Mouse (Mus musculus) ovary, postnatal 36 days (tissue): ENCODE measurements around the gene Dnah6.

Source experiments
- DNase-seq: peaks from one replicate; pipeline ENCODE4 v3.0.0; 2022; ENCODE audit warnings: low spot score, mixed read lengths

Gene Dnah6

DNA sequence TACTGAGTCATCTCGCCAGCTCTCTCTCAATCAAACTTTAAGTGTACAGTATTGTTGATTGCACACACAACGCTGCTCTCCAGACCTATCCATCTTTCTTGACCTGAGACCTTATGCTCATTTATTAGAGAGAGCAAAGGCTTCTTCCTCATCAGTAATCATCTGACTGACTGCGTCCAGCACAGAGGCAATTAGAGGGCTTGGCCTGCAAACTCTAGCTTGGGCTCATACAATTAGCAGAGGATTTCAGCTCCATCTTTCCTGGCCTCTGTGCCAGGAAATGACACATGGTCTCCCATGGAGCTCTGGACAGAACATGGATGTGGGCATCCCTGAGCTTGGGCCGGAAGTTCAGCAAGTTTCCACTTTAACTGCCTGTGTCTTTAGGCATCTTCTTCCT is 193.6 kb downstream of the Dnah6 start:
- DNase-seq: no peak

DNA sequence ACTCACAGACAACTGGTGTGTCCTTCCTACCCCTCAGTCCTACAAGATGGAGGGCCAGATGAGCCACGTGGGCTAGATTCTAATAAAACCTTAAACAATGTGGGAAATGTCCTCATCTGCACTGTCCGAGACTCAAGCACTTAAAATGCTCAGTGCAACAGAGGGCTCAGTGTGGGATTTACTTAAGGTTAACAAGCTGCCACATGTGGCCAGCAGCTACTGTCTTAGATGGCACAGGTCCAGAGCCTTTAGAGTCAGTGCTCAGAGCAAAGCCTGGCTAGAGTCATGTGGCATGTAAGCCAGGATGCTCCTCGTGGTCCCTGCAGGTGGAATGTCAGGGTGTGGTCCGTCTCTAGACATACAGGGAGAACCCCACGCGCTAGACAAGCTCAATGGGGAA is 194.6 kb downstream of the Dnah6 start:
- DNase-seq: no peak

DNA sequence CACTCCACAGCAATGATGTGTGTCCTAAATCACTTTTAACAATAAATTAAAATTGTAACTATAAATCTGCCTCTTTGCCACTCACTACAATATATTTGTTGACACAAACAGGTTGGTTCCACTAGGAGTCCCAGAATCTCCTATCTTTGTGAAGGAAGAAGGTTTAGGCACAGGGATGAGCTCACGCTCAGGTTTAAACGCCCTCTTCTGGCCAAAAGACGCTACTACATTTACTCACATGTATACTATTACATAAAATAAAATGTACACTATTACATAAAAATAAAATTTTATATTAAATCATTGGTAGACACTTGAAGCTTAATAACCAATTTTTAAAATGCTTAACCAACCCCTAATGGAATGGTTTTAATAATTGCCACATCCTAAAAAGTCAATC is 201.4 kb downstream of the Dnah6 start:
- no peak for DNase-seq

DNA sequence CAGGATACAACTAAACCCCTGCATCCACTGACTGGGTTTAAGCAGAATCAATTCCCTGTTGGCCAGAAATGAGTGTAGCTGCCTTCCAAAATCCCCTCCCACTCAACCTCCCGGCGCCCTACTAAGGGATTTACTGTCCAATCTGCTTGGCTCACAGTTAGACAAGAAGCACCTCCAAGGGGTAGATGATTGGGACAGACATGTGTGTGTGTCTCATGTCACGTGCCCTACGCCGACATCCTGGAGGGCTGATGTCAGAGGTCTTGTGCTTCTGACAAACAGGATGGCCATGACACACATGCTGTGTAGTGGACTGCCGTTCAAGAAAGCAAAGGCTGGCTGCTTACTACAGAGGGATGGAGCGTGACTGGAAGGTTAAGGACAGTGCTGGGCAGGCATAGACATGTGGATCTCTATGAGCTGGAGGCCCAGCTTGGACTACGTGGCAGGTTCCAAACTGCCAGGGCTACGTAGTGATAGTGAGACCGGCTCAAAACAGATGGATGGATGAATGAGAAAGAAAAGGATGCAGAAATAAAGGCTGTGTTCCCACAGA is 202.6 kb downstream of the Dnah6 start:
- DNase-seq: no peak

DNA sequence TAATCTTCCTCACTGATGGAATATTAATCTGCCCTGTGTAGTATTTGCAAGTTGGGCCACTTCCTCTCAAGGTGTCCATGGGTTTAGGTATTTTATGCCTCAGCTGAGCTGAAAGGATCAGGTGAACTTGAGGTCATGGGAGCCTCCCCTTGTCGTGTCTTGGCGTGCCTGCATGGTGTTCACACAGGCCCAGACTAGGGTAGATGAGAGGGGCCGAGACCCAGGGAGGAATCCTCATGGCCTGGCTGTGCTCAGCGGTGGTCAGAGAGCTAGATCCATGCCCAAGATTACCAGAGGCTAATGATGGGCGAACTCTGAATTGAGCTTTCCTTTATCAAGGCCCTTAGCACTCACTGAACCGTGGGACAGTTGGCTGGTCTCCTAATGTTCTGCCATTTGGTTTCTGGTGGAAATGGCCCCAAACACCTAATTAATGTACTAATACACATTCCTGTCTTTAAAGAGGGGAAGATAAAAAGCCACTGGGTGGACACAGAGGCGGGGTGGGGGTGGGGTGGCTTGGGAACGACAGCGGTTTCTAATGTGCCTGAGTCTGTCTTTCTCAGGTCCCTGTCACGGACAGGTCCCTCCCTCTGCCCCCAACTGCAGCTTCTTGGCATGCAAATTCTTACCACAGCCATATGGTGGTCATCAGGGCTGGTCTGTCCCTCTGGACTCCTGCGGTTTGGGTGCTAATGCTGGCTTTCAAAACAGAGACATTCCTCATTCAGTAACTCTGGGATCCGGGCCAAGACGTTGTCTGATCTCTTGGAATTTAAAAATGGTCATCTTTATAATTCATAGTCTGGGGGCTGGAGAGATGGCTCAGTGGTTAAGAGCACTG is 206.9 kb downstream of the Dnah6 start:
- no peak for DNase-seq

DNA sequence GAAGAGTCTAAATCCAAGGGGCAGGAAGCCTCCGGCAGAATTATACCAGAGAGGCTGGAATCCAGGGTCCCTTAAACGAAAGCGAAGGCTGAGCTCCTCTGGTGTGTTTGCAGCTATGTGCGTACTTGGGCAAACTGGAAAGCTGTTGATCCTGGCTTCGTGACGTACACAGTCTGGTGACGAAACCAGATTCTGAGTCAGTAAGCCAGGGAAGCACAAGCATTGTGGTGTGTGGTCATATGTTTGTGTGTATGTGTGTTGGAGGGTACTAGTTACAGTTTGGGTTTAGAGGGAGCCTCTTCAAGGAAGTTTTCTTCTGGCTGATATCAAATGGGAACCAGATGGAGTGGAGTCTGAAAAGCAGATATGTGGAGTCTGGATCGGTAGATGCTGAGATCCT is 208.5 kb downstream of the Dnah6 start:
- no peak for DNase-seq

DNA sequence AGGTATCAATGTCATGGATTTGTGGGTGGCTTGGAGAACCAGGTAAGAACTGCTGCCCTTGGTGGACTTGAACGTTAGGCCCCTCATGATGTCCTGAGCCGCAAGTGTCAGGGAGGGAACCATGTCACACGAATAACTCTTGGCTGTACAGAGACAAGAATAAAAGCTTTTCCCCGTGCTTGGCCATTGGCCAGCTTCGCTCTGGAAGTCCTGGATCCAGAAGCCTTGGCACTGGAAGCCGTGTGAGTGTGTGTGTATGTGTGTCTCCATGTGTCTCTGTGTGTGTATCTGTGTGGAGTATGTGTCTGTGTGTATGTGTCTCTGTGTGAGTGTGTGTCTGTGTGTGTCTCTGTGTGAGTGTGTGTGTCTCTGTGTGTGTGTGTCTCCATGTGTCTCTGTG is 209.6 kb downstream of the Dnah6 start:
- DNase-seq: peak; percentile 7

DNA sequence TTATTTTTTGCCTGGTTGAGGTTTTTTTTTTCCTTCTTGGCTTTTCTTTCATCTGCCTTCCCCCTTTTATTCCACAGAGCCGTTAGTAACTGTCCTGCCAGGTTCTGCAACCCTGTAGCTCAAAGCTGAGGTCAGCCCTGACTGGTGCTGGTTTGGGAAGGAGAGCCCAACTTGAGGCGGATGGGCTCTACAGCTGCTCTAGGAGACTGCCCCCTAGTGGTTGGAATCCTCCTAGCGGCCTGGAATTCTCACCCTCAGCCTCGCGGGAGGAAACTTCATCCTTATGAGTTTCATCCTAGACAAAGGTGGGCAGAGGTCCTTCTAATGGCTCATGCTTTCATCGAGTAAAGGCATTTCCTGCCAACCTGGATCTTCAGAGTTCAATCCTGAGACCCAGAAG is 211.4 kb downstream of the Dnah6 start:
- DNase-seq: peak; percentile 66

DNA sequence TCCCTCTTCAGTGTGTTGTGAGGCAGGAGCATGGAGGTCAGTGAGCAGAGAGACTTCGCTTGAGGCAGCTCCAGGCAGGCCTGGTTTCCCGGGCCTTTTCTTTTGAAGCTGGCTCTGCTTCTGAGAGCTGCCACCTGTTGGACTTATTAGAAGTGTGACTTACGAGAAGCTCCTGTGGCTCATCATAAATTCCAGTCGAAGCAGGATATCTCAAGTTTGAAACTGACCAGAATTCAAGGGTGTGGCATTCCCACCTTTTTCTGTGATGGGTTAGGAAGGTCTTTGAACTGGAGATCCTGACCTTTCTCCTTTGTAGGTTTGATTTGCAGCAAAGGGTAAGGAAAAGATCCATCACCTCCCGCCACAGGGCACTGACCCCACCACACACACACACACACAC is 217.8 kb downstream of the Dnah6 start:
- no peak for DNase-seq

DNA sequence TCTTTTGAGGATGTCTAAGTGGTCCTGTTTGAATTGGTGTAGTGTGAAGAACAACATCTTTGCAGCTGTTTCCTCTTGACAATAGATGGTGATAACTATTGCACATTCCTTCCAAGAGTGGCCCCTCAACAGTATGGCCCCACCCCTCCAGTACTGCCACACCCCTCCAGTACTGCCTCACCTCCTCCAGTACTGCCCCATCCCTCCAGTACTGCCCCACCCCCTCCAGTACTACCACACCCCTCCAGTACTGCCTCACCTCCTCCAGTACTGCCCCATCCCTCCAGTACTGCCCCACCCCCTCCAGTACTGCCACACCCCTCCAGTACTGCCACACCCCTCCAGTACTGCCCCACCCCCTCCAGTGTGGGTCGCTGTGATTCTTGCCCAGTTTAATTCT is 219.1 kb downstream of the Dnah6 start:
- no peak for DNase-seq

DNA sequence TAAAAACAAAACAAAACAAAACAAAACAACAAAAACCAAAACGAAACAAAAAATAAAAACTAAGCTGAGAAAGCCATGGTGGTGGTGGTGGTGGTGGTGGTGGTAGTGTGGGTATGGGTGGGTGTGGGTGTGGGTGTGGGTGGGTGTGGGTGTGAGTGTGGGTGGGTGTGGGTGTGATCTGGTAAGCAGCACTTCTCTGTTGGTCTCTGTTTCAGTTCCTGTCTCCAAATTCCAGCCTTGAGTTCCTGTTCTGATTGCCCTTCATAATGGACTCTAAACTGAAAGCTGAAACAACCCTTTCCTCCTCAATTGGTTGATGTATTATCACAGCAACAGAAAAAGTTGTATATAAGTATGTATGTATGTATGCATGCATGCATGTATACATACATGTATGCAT is 222.6 kb downstream of the Dnah6 start:
- no peak for DNase-seq

DNA sequence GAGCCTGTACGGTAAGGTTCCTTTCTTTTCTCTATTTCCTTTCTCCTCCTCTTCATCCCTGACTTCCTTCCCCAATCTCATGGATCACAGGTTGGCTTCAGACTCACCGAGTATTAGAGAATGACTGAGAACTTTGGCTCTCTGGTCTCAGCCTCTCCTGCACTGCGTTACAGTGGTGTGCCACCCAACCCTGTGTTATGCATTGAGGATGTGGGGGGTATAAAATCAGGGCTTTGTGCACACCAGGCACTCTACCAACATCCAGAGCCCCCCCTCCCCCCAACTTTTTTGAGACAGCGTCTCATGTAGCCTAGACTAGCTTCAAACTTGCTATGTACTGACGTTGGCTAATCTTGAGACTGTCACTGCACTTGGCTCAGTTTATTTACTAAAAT is 227.8 kb downstream of the Dnah6 start:
- DNase-seq: no peak

DNA sequence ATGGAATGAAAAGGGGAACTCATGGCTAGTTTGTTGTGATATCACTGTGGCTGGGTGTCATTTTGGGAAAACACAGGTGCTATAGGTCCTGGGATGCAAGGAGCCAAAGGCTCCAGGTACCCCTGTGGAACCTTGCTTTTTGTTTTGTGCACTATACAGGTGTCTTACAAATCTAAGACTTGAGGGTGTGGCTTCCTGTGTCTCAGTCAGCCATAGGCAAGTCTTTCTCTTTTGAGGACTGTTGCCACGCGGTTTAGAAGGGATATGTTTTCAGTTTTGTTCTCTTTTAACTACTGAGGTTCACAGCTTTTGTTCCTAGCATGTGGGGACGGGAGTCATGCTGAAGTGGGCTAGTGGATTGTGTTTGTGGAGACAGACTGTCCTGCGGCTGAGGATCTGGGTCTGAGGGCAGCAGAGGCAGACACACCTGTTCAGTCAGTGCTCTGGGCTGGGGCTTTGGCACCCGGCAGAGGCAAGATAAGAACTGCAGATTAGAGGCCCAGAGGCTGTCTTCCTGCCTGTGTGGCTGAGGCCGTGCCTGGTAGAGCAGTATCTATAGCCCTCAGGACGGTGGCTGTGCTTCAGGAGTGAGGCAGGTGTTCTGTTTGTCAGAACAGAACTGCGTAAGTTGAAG is 228.3 kb downstream of the Dnah6 start:
- DNase-seq: no peak

DNA sequence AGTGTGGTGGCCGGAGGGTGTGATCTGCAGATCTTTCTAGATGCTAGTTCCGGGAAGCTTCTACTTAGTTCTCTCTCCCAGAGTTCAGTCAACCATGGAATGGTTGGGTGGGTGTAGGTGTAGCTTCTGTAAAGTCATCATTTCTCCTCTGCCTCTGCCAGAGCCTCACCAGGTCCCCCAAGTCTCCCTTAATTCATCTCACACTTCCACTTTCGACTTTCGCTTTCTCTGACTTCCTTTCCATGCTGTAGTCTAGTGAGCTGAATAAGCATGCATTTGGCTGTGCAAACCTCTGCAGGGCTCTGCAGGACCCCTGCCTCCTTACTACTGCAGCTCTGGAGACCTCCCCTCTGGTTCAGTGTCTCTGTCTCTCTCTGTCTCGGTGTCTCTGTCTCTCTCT is 231.2 kb downstream of the Dnah6 start:
- DNase-seq: no peak

DNA sequence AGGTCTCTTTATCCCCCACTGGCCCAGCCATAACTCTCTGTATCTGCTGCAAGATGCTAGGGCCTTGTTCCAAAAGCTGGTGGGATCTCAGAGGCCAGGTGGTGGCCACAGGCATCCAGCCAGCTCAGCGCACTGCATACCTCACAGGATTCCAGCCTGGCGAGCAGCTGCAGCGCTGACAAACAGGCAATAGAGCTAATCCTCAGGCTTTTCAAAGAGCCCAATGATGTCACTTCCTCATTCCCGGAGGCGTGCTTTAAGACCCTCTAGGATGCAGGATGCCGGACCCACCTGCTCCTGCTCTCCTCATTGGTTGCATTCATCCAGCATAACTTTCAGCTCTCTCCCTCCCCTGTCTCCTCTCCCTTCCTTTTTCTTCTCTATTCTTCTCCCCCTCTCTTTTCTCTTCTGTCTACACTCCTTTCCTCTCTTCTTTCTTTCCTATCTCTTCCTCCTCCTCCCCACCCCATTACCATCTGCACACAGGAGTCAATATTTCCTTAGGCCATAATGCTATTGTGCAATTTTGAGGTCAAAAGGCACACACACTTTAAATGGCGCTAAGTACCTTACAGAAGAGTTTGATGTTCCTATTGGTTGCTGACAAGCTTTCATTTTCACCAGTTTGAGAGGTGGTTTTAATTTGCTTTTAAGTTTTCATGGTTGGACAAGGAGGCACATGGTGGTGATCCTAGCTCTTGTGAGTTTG is 232.3 kb downstream of the Dnah6 start:
- DNase-seq: no peak

DNA sequence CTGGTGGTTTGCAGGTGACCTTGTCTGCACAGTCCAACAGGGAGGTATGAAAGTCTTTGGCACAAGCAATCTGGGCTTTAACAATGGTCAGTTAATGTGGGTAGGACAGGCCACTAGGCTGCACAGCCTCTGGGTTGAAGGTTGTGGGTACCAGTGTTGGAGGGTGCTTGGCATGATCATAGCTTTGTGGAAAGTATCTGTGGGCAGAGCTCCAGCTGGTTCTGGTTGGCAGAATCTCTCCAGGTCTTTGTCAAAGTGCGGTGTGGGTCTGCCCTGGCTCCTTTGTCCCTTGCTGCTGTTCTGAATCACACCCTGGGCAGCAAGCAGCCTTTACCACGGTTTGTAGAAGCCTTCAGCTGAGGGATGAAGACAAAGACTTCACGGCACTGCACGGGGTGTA is 238.9 kb downstream of the Dnah6 start:
- DNase-seq: no peak

DNA sequence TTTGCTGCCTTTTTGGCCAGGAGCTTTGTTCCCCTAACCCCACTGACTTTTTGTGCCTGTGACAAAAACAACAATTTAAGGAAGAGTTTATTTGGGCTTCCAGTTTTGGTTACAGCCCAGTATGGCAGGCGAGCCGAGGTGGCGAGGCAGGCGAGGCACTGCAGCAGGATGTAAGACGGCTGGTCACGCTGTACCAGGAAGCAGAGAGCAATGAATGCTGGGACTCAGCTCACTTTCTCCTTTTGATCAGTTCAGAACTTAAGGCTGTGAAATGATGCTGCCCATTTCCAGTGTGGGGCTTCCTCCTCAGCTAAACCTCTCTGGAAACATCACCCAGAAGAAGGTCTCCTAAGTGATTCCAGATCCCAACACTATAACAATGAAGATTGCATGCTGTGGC is 239.6 kb downstream of the Dnah6 start:
- no peak for DNase-seq

DNA sequence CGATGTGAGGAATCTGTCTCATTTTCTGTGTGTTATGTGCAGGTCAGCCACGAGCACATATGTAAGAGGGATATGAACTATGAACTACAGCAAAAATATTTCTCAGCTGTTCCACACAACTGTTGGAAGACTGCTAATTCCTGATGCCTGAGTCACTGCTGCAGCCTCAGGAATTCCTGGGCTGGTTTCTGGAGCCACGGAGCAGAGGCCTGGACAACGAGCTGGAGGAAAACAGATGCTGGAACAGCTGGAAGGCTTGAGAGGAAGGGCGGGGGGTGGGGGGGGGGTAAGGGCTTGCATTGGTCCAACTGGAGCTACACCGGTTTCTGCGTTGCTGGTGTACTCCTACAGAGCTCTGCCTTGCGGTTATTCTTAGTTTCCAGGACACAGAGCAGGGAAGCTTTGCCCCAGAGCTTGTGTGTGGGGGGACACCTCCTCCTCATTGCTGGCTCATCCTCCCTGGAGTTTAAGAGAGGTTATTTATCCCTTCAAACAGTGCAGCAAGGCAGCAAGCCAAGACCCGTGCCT is 240.3 kb downstream of the Dnah6 start:
- DNase-seq: peak; percentile 60

DNA sequence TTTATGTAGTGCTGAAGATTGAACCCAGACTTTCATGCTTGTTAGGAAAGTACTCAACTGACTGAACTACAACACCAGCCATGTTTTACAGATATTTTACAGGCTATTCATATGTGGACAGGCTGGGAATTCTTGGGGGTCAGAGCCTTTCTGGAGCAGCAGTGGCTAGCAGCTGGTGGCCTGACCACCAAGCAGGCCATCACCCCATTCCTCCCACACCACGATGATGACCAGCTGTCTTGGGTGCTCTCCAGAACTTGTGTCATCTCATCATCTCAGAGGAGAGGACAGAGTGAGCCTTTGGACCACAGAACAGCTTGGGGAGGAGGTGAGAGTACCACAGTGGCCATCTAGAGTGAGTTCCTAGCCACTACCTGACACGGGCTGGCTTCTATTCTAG is 244.6 kb downstream of the Dnah6 start:
- no peak for DNase-seq

DNA sequence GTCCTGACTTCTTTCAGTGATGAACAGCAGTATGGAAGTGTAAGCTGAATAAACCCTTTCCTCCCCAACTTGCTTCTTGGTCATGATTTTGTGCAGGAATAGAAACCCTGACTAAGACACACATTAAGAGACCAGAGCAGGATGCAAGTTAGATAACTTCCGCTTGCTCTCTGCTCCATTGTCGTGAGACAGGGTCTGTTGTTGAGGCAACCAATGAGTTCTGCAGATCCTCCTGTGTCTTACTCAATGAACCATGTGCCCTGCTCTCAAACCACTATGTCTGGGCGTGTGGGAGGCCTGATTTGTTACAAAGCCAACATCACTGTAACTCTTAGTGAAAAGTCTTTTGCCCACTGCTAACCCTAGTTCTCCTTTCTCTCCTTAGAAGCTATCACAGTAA is 250.4 kb downstream of the Dnah6 start:
- DNase-seq: no peak

DNA sequence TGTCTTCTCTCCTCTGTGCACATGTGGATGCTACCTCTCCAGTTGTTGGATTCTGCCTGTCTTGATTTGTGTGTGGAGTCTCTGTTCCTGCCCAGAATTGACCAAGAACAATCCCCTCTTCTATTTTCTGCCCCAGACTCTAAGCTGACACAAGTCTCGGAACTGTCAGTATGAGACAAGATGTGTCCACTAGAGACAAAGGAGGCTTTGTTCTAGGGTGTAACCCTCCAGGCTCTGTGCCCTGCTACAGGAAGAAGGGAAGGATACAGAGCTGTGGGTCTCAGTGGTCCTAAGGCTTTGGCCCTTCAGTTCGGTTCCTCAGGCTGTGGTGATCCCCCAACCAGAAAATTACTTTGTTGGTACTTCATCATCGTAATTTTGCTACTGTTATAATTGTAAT is 251.7 kb downstream of the Dnah6 start:
- DNase-seq: no peak
